Mouse (Mus musculus) adrenal gland, postnatal 4 days (tissue): ENCODE measurements around the gene Tfap4. TPM values are rescaled to one million over a fixed set of nuclear protein-coding genes. Genes with fewer than 3 reads are reported as not detected.
"Not testable (repeated sequence)": the region's sequence is repeated elsewhere in the genome, so short reads cannot be mapped to it uniquely, and the experiment has no call there.

Experiments
- DNase-seq, 2 experiments: peaks; one replicate each; pipeline ENCODE4 v3.0.0; 2021 to 2022; ENCODE audit warnings: low spot score in 2 of 2, mixed read lengths in 2 of 2
- total RNA-seq, 2 experiments: library from RNA; stranded (reverse); gene quantifications; 2 replicates each; pipeline ENCODE4 v1.2.3; 2021

Gene Tfap4
- total RNA-seq, 2 experiments from 2014 or later, result 16.6 to 19.2 TPM

DNA sequence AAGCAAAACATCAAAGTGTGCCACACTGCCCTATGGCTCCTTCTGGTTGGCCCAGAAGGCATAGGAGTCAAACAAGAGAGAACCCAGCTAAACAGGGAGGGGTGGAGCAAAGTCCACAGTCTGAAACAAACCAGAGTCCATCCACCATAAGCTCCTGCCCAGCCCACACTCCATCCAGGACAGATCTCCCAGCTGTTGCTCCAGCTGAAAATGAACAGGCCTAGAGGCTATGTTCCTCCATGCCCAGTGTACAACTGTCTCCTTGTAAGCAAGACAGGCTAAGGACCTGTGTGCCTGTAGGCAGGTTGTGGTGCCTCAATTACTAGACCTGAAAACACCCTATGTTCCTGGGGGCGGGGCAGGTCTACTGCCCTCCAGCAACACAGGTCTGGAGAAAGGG is 2.6 kb downstream of the Tfap4 start:
- DNase-seq, result no peak

DNA sequence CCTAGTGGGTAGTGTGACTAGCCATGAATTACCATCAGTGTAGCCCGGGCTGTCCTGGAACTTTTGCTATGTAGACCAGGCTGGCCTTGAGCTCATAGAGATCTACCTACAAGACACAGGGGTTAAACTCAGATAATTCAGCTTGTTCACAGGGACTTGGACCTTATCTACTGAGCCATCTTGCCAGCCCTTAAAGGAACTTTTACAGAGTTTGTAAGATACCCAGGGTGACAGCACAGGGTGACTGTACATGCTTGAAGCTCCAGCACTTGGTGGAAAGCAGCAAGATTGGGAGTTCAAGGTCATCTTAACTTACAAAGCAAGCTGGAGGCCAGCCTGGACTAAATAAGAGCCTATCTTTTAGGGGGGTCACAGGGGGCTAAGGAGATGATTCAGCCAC is 4.1 kb downstream of the Tfap4 start:
- no peak for DNase-seq

DNA sequence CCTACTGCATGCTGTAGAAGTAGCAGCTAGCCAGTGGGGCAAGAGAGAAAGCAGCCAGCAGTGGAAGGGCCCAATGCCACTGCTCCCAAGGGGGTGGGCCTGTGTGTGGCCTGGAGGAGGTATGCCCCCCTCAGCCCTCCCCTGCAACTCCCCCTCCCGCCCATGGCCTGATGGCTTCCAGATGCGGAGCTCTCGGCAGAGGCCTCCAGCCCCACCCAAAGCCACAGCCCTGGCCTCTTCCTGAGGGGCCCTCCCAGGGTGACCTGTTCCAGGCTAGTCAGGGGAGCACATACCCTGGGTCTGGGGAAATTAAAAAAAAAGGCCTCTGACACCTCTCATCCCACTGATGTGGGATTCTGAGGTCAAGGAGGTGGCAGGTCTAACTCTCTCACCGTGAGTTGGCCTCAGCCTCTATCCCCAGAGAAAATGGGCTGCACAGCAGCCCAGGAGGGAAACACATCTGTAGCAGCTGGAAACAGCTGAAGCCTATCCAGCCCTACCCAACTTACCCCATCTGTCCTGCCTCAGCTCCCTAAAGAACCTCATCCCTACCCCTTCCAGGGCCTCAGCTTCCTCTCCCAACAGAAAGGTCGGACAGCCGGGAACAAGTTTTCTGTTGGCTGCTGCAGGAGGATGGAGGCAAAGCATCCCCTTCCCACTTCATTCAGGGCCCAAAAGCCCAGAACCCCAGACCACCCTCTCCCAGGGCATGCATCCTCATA is 6.7 kb downstream of the Tfap4 start:
- DNase-seq, result no peak

DNA sequence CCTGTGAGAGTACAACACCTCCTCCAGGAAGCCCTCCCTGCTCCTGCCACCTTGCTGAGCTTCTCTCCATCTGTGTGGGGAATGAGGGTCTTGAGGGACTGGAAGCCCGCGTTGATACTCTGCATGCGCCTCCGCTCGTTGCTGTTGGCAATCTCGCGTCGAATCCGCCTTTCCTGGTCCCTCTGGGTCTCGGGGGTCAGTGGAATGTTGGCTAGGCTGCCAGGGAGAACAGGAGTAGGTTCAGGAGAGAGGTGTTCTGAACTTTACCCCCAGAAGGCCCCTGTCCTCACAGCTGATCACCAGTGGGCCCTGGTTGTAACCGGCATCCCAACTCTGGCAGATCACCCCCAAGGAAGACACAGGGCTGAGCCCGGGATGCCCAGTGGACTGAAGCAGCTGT is 7.8 kb downstream of the Tfap4 start:
- DNase-seq, result no peak

DNA sequence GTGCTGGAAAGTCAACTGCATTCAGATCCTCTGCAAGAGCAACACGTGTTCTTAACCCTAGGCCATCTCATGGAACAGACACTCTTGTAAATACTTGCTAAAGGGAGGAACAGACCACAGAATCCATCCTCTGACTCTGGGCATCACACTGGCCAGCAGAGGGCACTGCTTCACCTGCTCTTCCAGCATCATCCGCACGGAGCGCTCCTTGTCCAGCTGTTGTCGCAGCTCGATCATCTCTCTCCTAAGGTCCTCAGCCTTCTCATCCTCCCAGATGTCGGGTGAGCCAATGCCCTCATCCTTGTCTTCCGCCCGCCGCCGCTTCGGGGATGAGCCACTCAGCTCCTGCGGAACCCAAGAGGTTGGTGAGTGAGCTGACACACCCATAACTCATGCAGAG is 8.6 kb downstream of the Tfap4 start:
- DNase-seq, result no peak

DNA sequence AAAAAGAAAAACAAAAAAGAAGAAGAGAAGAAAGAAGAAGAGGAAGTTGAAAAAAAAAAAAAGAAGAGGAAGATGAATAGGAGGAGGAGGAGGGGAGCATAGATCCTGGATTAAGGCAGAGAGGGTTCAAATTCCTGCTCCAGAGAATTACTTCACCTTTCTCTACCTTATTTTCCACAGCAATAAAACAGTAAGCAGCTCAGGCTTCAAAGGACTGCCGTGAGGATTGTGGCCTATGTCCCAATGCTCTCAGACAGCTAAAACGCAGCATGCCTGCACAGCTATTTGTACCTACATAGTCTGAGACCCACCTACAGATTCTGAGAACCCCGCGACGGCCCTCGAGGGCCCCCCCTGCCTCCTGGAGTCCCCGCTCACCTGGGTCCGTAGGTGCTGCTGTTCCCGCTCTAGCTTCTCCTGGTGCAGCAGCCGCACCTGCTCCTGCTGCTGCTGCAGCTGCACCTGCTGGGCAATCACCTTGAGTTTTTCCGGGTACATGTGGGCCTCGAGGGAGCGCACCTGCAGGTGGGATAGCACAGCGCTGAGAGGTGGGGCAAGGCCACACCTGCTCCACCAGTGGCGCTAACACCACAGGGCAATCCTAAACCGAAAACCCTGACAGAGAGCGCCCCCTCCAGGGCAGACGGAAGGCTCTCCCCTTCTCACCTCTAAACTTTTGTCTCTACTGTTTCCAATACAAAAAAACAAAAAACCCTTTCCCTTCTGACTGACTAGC is 10.5 kb downstream of the Tfap4 start:
- no peak for DNase-seq

DNA sequence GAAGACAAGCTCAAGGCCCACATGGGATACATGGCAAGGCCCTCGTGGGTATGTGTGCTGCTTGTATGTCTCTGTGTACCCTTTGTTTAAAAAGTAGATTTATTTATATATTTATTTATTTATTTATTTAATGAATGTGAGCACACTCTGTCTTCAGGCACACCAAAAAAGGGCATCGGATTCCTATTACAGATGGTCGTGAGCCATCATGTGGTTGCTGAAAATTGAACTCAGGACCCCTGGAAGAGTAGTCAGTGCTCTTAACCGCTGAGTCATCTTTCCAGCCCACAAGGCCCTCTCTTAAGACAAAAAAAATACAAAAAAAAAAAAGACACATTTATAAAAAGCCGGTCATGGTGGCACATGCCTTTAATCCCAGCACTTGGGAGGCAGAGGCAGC is 12.0 kb downstream of the Tfap4 start:
- no peak for DNase-seq

DNA sequence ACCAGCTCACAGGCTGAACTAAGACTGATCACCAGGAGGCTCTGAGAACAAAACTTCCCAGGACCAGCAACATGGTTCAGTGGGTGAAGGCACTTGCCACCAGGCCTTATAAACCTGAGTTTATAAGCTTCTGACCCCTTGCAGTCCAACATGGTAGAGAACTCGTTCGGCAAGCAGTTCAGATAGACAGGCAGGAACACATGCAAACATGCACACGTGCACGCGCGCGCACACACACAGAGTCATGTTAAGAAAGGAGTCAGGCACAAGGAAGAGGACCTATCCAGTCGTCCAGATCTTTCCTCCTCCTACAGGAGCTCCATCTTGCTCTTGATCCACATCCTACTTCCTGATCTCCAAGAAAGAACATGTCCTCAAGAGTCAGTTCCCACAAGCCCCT is 12.8 kb downstream of the Tfap4 start:
- DNase-seq, result no peak

DNA sequence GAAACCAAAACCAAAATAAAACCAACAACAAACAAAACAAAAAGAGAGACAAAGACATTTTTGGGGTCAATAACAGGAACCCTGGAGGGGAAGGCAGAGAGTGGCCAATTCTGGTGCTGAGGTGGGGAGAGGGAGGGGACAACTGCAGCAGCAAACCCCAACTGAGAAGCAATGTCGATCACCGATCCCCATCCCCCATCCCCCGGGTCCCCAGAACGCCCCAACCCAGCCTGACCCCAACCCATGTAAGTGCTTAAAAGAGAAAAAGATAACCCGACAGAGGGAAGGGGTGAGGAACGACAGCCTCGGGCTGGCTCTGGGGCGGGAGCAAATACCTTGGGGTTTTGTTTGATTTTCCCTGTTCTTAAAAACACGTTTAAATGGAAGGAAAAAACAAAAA is 14.8 kb downstream of the Tfap4 start:
- DNase-seq, result no peak

DNA sequence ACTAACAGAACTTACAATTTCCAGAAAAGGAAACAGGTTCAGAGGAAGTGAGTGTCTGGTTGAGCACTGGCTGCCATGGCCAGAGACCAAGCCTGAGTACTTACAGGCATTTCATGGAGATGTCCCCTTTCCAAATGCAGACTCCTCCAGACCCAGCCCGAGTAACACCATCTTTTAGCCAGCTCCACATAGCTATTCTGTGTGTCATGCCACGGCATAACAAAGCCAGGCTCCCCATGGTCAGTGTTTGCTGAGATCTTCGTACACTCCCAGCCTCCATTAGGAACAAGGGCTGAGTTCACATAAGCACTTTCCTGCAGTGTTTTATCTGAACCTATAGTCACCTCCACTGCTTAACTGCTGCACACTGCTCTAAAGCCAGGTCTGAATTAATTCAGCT is 16.4 kb downstream of the Tfap4 start:
- no peak for DNase-seq

DNA sequence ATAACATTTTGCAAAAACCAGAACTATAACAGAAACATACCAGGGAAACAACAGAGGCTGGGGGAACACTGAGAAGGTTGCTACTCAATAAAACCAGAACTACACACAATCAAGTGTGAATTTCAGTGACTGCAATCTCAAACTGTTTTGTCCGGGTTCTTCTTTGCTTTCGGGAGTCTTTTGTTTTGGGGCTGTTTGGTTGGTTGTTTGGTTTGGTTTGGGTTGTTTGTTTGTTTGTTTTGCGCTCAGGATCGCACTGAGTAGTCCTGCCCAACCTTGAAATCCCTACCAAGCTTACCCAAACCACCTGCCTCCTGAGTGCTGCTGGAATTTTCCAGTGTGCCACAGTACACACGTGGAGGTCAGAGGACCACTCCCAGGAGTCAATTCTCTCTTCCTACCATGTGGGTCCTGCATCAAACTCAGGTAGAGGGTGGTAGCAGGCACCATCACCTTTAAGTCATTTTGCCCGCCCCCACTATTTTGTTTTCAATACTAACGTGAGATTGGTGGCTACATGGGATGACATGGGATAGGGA is 17.3 kb downstream of the Tfap4 start:
- no peak for DNase-seq

DNA sequence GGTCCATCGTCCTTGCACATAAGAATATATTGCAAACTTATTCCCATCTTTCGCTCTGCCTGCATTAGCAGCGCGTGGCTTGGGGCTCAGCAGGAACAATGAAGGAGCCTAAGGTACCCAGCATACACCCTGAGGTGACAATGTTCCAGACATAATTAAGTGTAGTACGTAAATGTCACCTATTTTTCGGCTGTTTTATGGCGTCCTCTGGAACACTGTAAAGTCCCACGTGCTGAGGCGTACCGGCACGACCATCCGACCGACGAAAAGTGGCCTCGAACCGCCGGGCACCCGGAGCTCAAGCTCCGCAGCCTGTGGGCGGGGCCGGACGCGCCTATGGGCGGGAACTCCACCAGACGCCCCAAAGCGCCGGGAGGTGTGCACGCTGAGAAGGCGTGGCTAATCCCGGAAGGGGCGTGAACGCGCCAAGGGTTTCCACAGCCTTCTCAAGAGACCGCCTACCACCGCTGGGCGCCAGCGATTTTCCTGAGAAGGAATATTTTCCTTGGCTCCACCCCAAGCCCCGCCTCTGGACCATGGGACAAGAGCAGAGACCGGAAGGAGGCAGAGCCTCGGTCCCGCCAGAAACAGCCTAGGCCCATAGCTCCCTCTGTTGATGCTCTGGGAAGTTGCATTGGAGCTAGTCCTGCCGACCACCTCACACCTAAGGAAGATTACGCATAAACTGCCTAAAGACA is 18.0 kb downstream of the Tfap4 start, which contains the start of gene Srl:
TSS of gene Srl (minus strand) at position 316 of the 698 bp plus-strand sequence.
- DNase-seq, result peak; percentile 94 to 100

DNA sequence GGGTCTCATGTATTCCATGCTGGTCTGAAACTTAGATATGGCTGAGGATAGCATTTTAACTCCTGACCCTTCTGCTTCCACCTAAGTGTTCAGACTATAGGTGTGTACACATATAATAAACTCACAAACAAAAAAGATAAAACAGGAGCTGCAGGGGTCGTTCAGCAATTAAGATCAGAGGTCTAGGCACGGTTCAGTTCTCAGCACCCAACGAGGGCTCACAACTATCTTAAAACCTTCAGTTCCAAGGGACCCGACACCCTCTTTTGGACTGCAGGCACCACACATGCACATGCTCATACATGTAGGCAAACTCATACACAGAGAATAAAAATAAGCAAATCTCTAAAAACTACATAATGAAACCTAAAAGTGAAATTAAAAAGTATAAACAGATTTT is 18.6 kb downstream of the Tfap4 start:
- no peak for DNase-seq

DNA sequence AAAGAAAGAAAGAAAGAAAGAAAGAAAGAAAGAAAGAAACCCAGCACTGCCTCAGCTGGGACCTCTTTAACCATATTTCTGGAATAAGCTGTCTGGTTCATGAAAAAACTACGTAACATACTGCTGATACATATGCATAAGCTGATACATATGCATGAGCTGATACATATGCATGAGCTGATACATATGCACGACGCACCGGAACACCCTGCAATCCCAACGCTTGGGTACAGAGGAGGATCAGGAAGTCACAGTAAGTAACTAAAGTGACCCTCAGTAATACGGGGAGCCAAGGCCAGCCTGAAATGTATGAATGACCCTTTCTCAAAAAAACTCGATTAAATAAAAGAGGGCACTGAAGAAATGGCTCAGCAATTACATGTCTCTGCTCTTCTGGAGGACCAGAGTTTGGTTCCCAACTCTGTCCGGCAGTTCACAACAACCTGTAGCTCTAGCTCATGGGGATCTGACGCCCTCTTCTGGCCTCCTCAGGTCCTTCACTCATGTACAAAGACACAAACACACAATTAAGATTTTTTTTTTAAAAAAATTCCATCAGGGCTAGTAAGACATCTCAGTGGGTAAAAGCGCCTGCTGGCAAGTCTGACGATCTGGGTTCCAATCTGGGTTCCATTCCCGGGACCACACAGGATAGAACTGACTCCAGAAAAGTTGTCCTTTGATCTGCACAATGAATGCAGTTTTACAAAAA is 19.4 kb downstream of the Tfap4 start:
- DNase-seq, result no peak

DNA sequence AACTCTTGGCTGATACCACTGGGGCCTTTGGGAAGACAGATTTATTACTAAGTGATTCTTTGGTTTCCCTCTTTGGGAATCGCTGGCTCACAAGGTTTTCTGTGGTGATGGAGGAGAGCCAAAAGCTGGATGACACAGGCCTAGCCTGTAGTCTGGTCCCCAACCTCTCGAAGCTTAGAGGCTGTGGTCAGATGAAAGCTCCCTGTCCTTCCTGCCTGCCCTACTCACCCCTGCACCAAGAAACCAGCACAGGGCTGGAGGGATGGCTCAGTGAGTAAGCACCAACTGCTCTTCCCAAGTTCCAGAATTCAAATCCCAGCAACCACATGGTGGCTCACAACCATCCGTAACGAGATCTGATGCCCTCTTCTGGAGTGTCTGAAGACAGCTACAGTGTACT is 20.1 kb downstream of the Tfap4 start:
- no peak for DNase-seq

DNA sequence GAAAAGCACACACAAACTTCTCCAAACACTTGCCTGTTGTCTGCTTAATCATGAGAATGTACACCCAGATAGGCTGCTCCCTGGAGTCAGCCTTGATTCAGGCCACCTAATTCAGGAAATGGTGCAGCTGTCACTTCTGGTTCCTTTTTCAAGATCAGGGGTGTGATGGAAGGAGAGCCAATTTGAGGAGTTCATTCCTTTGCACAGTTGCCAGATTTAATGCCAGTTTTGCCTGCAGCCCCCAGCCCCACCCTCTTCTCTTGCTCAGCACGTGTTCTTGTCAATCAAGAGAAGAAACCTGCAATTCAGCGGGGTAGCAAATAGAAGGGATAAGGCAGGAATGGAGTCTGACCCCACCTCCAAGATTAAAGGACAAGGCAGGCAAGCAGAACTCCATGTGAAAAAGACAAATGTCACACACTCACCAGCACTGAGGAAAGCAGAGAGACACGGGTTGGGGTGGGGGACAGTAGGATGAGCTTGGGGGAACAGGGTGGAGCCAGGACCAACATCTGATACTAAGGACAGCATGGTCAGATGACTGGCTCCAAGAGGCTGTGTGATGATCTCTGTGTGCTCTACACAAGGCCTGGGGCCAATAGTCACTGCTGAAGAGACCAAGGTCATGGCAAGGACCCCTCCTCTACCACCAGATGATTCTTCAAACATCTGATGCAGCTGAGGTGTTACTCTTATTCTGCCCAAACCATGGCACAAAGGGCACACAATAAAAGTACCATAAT is 21.9 kb downstream of the Tfap4 start:
- DNase-seq, result no peak

DNA sequence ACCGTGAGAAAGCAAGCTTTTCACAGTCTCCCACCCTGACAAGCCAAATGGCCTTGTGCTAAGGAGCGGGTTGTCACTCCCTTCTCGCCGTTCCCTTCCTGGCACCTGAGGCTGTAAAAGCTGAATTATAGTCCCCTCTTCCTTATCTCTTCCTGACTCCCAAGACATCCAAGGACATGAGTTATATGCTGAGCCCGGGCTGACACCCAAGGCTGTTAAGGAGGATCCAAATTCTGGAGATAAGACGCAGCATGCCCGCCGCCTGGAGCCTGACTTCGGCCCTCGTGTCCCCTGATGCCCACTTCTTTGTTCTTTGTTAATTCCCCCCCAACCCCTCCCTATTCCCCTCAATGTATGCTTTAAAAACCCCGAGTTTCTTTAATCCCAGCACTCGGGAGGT is 32.3 kb downstream of the Tfap4 start:
- not testable (repeated sequence) for DNase-seq

DNA sequence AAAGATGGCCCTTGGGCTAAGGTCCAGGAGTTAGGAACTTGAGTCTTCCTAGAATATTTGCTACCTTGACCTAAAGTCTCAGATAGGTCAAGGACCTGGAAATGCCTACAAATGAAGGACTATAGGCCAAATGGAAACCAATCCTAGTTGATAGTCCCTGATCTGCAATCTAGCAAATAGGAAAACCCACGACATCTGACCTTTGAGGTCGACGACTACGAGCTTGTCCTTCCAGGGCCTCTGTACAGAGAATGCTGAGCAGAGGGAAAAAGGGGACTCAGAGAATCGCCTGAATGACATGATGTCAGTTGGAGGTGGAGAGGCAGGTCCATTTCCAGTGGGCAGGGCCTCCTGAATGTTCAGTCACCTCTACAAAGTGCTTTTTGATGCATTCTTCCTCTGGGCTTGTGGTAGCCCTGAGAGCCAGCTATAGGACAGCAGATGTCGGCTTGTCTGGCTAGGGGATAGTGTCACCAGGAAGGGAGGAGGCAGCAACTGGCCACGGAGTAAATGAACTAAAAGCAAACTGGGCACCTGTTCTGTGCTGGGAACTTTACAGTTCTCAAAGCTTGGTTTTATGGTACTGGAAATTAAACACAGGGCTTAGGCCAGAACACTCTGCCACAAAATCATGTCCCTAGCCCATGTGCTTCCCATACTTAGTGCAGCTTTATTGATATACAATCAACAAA is 36.2 kb downstream of the Tfap4 start:
- no peak for DNase-seq

DNA sequence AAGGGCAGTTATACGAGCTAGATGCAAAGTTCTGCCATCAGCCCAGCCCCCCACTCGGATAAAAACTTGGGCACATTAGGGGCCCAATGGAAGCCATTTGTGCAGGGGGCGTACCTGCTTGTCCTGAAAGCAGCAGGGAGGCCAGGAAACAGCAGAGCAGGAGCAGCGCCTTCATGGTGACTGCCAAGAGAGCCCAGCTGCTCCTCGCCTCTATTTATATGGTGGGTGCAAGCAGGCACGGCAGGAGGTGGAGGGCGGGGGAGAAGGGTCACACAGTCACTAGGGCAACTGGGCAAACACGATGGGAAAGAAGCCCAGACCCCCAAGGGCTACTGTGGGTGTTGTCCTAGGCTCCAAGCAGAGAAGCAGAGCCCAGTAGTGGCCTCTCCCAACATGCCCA is 36.8 kb downstream of the Tfap4 start:
- no peak for DNase-seq
